ENCODE assay signal across 8 mouse cellular contexts in the genomic region with DNA sequence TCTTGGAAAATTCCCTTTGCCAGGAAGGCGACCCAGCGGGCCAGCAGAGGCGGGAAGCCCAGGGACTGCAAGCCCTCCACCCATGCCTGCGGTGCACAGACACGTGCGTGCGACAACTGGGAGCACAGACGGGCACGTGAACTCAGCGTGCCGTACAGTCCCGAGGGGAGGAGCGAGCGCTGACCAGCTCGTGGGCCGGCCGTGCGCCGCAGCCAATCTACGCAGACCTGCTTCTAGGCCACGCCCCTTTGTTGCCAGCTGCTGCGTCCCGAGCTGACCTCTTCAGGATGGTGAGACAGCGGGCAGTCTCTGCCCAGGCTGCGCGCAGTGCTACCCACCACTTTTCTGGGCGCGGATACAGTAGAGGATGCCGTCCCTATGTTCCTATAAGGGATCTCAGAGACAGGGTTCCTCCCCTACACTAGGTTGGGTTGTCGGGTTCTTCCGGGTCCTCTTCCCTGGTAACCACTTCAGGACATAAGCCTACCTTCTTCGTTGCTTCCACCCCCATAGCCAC. TPM values are rescaled to one million over a fixed set of nuclear protein-coding genes. Genes with fewer than 3 reads are reported as not detected.
DNase-seq lines count a peak whose midpoint lies in the region; ATAC-seq and TF ChIP-seq lines count a peak whose summit lies in the region.

No protein-coding gene starts in this region.

- H3K27ac ChIP-seq in embryonic fibroblast, embryonic 13.5 days (ENCODE audit: insufficient read depth, low read length), result no peak overlapping the region
- H3K27ac ChIP-seq in limb, embryonic 13.5 days, result no peak overlapping the region
- no peak overlapping the region for H3K27ac ChIP-seq in midbrain, embryonic 15.5 days

- DNase-seq in A20 (ENCODE audit: low read depth, low spot score), result peak; percentile 95
- peak; percentile 95 for DNase-seq in brain, adult 2 months (ENCODE audit: low read depth, low spot score)
- DNase-seq in heart, adult 9 months (ENCODE audit: low spot score in 2 of 2), result peak; percentile 97 to 99
- peak; percentile 99 for DNase-seq in kidney, adult 9 months
- peak; percentile 87 for DNase-seq in spleen, adult 18-20 months

- ATAC-seq in limb, embryonic 13.5 days (ENCODE audit: low FRiP score, low read depth), result peak; percentile 97
- peak; percentile 98 for ATAC-seq in midbrain, embryonic 15.5 days (replicated peaks)

- TF ChIP-seq POLR2A in embryonic fibroblast, embryonic 13.5 days (IDR thresholded peaks at IDR 0.05; ENCODE audit: low read depth, low read length), result peak; percentile 82

- H3K4me3 ChIP-seq in embryonic fibroblast, embryonic 13.5 days (ENCODE audit: insufficient read depth, low read length), result peak overlapping the region; percentile 54
- peak overlapping the region; percentile 53 for H3K4me3 ChIP-seq in limb, embryonic 13.5 days
- peak overlapping the region; percentile 52 for H3K4me3 ChIP-seq in midbrain, embryonic 15.5 days

- no peaks in the 10 kb centered on the region for H3K36me3 ChIP-seq in limb, embryonic 13.5 days
- no peaks in the 10 kb centered on the region for H3K36me3 ChIP-seq in midbrain, embryonic 15.5 days (replicated peaks)

- H3K9ac ChIP-seq in limb, embryonic 13.5 days, result peak overlapping the region; percentile 60
- peak overlapping the region; percentile 43 for H3K9ac ChIP-seq in midbrain, embryonic 15.5 days

- H3K27me3 ChIP-seq in limb, embryonic 13.5 days, result no peaks in the 10 kb centered on the region
- 0 out of 2 replicates have a peak, but pooled peaks cover 6% of the 10 kb centered on the region for H3K27me3 ChIP-seq in midbrain, embryonic 15.5 days (replicated peaks)

- WGBS in limb, embryonic 13.5 days, result under 1% methylated on average over 28 of the region's 32 CpGs
- under 1% methylated on average over 32 of the region's 32 CpGs for WGBS in midbrain, embryonic 15.5 days

- H3K9me3 ChIP-seq in limb, embryonic 13.5 days, result no peaks in the 10 kb centered on the region
- H3K9me3 ChIP-seq in midbrain, embryonic 15.5 days, result no peaks in the 10 kb centered on the region

- peak overlapping the region; percentile 83 for H3K4me2 ChIP-seq in limb, embryonic 13.5 days (replicated peaks)
- peak overlapping the region; percentile 79 for H3K4me2 ChIP-seq in midbrain, embryonic 15.5 days

- no peak for TF ChIP-seq CTCF in embryonic fibroblast, embryonic 13.5 days (IDR thresholded peaks at IDR 0.05; ENCODE audit: borderline replicate concordance, insufficient read depth, low read length)

- no peaks in the 10 kb centered on the region; the same call in 1 of the 2 replicates for H3K4me1 ChIP-seq in embryonic fibroblast, embryonic 13.5 days (ENCODE audit: control insufficient read depth, insufficient read depth, low read length)
- 0 out of 2 replicates have a peak, but pooled peaks cover 5% of the 10 kb centered on the region for H3K4me1 ChIP-seq in limb, embryonic 13.5 days
- 0 out of 2 replicates have a peak, but pooled peaks cover 3% of the 10 kb centered on the region for H3K4me1 ChIP-seq in midbrain, embryonic 15.5 days

RNA-seq across cellular contexts. Expression of a gene that starts 18.4 kb away (rescaled TPM):
- polyA plus RNA-seq in embryonic fibroblast, embryonic 13.5 days (2011; ENCODE audit: insufficient read length, low read depth, missing spikeins), result 14.8 and 15.2 TPM in 2 replicates
- 16.5 and 17.8 TPM in 2 replicates for polyA plus RNA-seq in limb, embryonic 13.5 days (2015; fragmentation: Nextera tagmentation; extraction: Ambion mirVana)
- polyA plus RNA-seq in midbrain, embryonic 15.5 days (2015; fragmentation: Nextera tagmentation; extraction: Ambion mirVana), result 35.3 and 35.7 TPM in 2 replicates
